Mouse (Mus musculus): ENCODE measurements at regions not wholly inside any gene's neighbourhood (a gene's known extent, or its start where the extent isn't known, plus 50 kb on each side); places are given as distances from the start of the nearest gene placed in this dataset.

DNA sequence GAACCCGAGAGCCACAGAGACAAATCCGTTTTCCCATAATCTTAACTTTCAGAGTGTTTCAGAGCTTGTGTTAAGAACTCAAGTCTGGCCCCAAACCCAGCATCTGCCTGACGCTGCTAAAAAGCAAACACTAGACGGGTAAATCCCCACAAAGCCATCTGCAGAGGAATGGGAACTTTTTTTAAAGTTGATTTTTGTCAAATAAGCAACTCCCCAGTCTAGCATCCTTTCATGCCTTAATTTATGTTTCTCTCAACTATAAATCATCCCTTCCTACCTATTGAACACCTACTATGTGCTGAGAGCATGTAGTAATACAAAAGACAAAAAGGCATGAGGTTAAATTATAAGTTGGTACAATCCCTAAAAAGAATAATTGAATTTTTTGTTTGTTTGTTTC lies 50.8 kb upstream of the Itm2b start:
- no peak for TF ChIP-seq CTCF (IDR thresholded peaks at IDR 0.05; ENCODE audit: low read depth, low read length)
- TF ChIP-seq POLR2A (IDR thresholded peaks at IDR 0.05; ENCODE audit: insufficient read depth, low read length) = no peak

Data from ES-Bruce4 (cell line).